Mouse (Mus musculus) cerebellum, adult 2 months (tissue): Measurements from ENCODE around the gene Cage1.

Source experiments
- CTCF ChIP-seq: fragments of 200-500 bp; IDR thresholded peaks from 2 replicates; pipeline ENCODE4 v1.5.1; 2011; ENCODE audit warnings: low read depth, mild to moderate bottlenecking, control low read depth, low read length, moderate library complexity, borderline replicate concordance; ENCODE audit not compliant: insufficient read depth
- POLR2A ChIP-seq: fragments of 200-500 bp; IDR thresholded peaks from 2 replicates; pipeline ENCODE4 v1.6.1; 2011; ENCODE audit warnings: low read length, control low read depth, borderline replicate concordance; ENCODE audit not compliant: insufficient read depth

DNA sequence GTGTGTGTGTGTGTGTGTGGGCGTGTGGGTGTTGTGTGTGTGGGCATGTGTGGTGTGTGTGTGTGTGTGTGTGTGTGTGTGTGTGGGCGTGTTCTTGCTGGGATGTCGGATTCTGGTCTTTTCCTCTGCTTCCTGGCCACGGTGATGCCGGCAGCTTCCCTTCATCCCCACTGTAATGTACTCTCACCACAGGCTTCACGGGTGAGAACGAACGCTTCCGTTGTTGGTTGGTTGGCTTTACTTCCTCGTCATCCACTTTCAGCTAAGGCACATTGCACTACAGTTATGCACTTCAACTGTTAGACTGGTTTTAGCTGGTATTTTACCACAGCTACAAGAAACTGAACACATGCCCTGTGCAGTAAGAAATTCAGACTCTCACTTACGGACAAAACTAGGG lies 25.8 kb upstream of the Cage1 start:
- TF ChIP-seq POLR2A (no peak), CTCF (no peak)
